Mouse (Mus musculus) bone marrow, adult 2 months (tissue): ENCODE measurements around the gene Rad50. TPM values are rescaled to one million over a fixed set of nuclear protein-coding genes. Genes with fewer than 3 reads are reported as not detected.
A peak's percentile ranks its signal among the peaks of the same experiment; 100 is the strongest.

ENCODE experiments used
- H3K27ac ChIP-seq: fragments of 200-500 bp; 2 replicates; pipeline ENCODE4 v1.5.1; 2012; ENCODE audit warnings: low read depth, mild to moderate bottlenecking, control low read depth, inconsistent platforms, low read length; ENCODE audit not compliant: control insufficient read depth, poor library complexity, insufficient read depth
- H3K4me1 ChIP-seq: fragments of 200-500 bp; 2 replicates; pipeline ENCODE4 v1.6.1; 2011; ENCODE audit warnings: low read length; ENCODE audit not compliant: control insufficient read depth, insufficient read depth
- H3K4me3 ChIP-seq: fragments of 200-500 bp; replicated peaks from 2 replicates; pipeline ENCODE3; 2011; ENCODE audit warnings: mild to moderate bottlenecking, low read depth, low read length, control low read depth; ENCODE audit not compliant: control insufficient read depth
- CTCF ChIP-seq: fragments of 200-500 bp; IDR thresholded peaks from 2 replicates; pipeline ENCODE4 v1.5.1; 2011; ENCODE audit warnings: low read length, control low read depth; ENCODE audit not compliant: control insufficient read depth, insufficient read depth
- POLR2A ChIP-seq: fragments of 200-500 bp; IDR thresholded peaks from 2 replicates; pipeline ENCODE4 v1.6.1; 2011; ENCODE audit warnings: low read depth, mild to moderate bottlenecking, control low read depth, low read length, borderline replicate concordance; ENCODE audit not compliant: control insufficient read depth
- WGBS: fragments of 180-500 bp; shearing (Covaris S2); methylation state at CpG from one replicate; pipeline ENCODE4 v1.1.7; 2018; 5-methylcytosine and 5-hydroxymethylcytosine counted together
- polyA plus RNA-seq: library from polyadenylated mRNA; stranded (reverse); fragments of >200 nt; gene quantifications from 2 replicates; pipeline ENCODE4 v1.2.4, GENCODE M21; 2011; ENCODE audit warnings: low replicate concordance; ENCODE audit not compliant: missing spikeins, insufficient read depth, insufficient read length

The Rad50 gene
- polyA plus RNA-seq, 1 experiment = 15.2 TPM

- Histone ChIP-seq H3K4me1 (no peaks in the 10 kb centered on the region; the same call in none of the 2 replicates), H3K27ac (no peak overlapping the region), H3K4me3 (no peak overlapping the region)
- WGBS = 66% methylated on average over 7 of the region's 7 CpGs
- TF ChIP-seq CTCF = no peak
- no peak for TF ChIP-seq POLR2A
Measured at GRCm38 (mm10) chr11:53633644-53634043, 73.5 kb downstream of the Rad50 start.

GRCm38 (mm10) chr11:53632122-53632733 is 74.9 kb downstream of the Rad50 start:
- Histone ChIP-seq H3K4me3 (no peak overlapping the region), H3K4me1 (no peaks in the 10 kb centered on the region; the same call in none of the 2 replicates), H3K27ac (no peak overlapping the region)
- TF ChIP-seq CTCF = no peak
- TF ChIP-seq POLR2A = no peak
- 81% methylated on average over 14 of the region's 14 CpGs for WGBS

GRCm38 (mm10) chr11:53627859-53628258 is 79.3 kb downstream of the Rad50 start:
- no peak overlapping the region for H3K27ac ChIP-seq
- no peaks in the 10 kb centered on the region for H3K4me1 ChIP-seq
- no peak overlapping the region for H3K4me3 ChIP-seq
- TF ChIP-seq POLR2A (no peak), CTCF (peak; percentile 68)
- 19% methylated on average over 1 of the region's 1 CpGs for WGBS

- Histone ChIP-seq H3K4me1 (peaks cover 2% of the 10 kb centered on the region; the same call in 1 of the 2 replicates), H3K27ac (no peak overlapping the region), H3K4me3 (no peak overlapping the region)
- no peak for TF ChIP-seq CTCF
- TF ChIP-seq POLR2A = no peak
- WGBS = 71% methylated on average over 17 of the region's 17 CpGs
Measured at GRCm38 (mm10) chr11:53626802-53627373, 80.2 kb downstream of the Rad50 start.

GRCm38 (mm10) chr11:53624124-53624523 is 83.0 kb downstream of the Rad50 start:
- H3K4me1 ChIP-seq = peaks cover 2% of the 10 kb centered on the region; the same call in 1 of the 2 replicates
- no peak overlapping the region for H3K27ac ChIP-seq
- 90% methylated on average over 2 of the region's 2 CpGs for WGBS

GRCm38 (mm10) chr11:53623573-53623972 is 83.5 kb downstream of the Rad50 start:
- Histone ChIP-seq H3K4me1 (peaks cover 2% of the 10 kb centered on the region; the same call in 1 of the 2 replicates), H3K4me3 (no peak overlapping the region), H3K27ac (peak overlapping the region; percentile 24; the same call in 1 of the 2 replicates)
- WGBS = 76% methylated on average over 9 of the region's 9 CpGs
- no peak for TF ChIP-seq CTCF
- TF ChIP-seq POLR2A = no peak

More at GRCm38 (mm10) chr11:53624124-53624523, 83.0 kb downstream of the Rad50 start:
- TF ChIP-seq POLR2A = no peak
- TF ChIP-seq CTCF = no peak
- no peak overlapping the region for H3K4me3 ChIP-seq

GRCm38 (mm10) chr11:53622440-53622806 is 84.7 kb downstream of the Rad50 start:
- Histone ChIP-seq H3K4me1 (peaks cover 2% of the 10 kb centered on the region; the same call in 1 of the 2 replicates), H3K27ac (no peak overlapping the region), H3K4me3 (no peak overlapping the region)
- WGBS = 18% methylated on average over 6 of the region's 6 CpGs
- TF ChIP-seq CTCF (no peak), POLR2A (no peak)

GRCm38 (mm10) chr11:53621582-53622439 is 85.3 kb downstream of the Rad50 start:
- Histone ChIP-seq H3K4me1 (peaks cover 2% of the 10 kb centered on the region; the same call in 1 of the 2 replicates), H3K27ac (no peak overlapping the region)
- TF ChIP-seq POLR2A (no peak), CTCF (no peak)

More at GRCm38 (mm10) chr11:53621582-53622439, 85.3 kb downstream of the Rad50 start:
- WGBS = 59% methylated on average over 11 of the region's 11 CpGs
- H3K4me3 ChIP-seq = no peak overlapping the region
